Mouse (Mus musculus): ENCODE data around the gene Sfrp2. TPM values are rescaled to one million over a fixed set of nuclear protein-coding genes. Genes with fewer than 3 reads are reported as not detected.

Sfrp2 gene
- polyA plus RNA-seq, 1 experiment = 0.23 TPM

DNA sequence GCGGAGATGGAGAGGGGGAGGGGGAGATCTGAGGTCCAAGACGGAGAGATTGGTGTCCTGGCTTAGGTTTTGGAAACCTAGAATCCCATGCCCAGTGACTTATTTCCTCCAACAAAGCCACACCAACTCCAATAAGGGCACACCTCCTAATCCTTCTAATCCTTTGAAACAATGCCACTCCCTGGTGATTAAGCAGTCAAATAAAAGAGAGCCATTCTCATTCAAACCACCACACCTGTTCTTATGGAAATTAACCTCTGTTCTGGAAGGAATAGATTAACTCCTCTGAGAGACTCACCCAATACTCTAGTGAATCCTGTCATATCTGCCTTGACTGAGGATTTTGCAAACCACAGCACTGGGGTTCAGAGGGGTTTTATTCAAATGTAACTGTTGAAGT, 21.0 kb downstream of the Sfrp2 start:
- H3K36me3 ChIP-seq (ENCODE audit: control insufficient read depth, insufficient read depth, low read length) = no peaks in the 10 kb centered on the region
- no peaks in the 10 kb centered on the region for H3K27me3 ChIP-seq (ENCODE audit: control insufficient read depth, insufficient read depth, low read length)
- 94% methylated on average over 2 of the region's 2 CpGs for WGBS
- H3K4me1 ChIP-seq (ENCODE audit: control insufficient read depth, insufficient read depth, insufficient read length, low read length) = peaks cover 5% of the 10 kb centered on the region; the same call in 1 of the 2 replicates
- H3K27ac ChIP-seq (ENCODE audit: insufficient read depth, low read depth, low read length) = no peak overlapping the region
- H3K4me3 ChIP-seq (ENCODE audit: low read depth, low read length) = no peak overlapping the region
- no peak for TF ChIP-seq CTCF (IDR thresholded peaks at IDR 0.05; ENCODE audit: extremely low read depth, insufficient read length, insufficient replicate concordance, low read depth, low read length)
- TF ChIP-seq POLR2A (IDR thresholded peaks at IDR 0.05; ENCODE audit: low read depth, low read length) = no peak

DNA sequence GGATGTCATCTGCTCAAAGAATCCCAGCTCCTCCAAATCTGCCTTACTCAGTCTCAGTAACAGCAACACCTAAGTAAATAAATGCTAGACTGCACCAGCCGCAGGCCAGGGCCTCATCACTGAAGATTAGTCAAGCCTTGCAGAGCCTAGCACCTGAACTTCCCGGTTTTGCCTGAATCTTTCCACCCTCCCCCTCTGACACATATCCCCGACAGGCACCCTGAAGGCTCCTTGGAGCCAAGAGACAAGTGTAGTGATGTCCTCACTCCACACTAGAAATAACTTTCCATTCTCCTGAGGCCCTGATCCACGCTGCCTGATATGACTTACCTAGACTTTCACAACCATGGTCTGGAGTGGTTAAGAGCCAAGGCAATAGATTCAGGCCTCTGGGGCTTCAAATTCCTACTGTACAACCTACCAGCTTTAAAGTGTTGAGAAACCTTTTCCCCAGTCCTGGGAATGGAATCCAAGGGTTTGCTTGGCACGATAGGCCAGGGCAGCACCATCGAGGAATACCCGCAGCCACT, 21.7 kb downstream of the Sfrp2 start:
- Histone ChIP-seq H3K4me1 (ENCODE audit: control insufficient read depth, insufficient read depth, insufficient read length, low read length) (peaks cover 5% of the 10 kb centered on the region; the same call in 1 of the 2 replicates), H3K4me3 (ENCODE audit: low read depth, low read length) (no peak overlapping the region), H3K36me3 (ENCODE audit: control insufficient read depth, insufficient read depth, low read length) (no peaks in the 10 kb centered on the region), H3K27me3 (ENCODE audit: control insufficient read depth, insufficient read depth, low read length) (no peaks in the 10 kb centered on the region), H3K27ac (ENCODE audit: insufficient read depth, low read depth, low read length) (no peak overlapping the region)
- WGBS = 87% methylated on average over 7 of the region's 7 CpGs
- TF ChIP-seq POLR2A (IDR thresholded peaks at IDR 0.05; ENCODE audit: low read depth, low read length) (no peak), CTCF (IDR thresholded peaks at IDR 0.05; ENCODE audit: extremely low read depth, insufficient read length, insufficient replicate concordance, low read depth, low read length) (no peak)

- no peak overlapping the region for H3K27ac ChIP-seq (ENCODE audit: insufficient read depth, low read depth, low read length)
- TF ChIP-seq POLR2A (IDR thresholded peaks at IDR 0.05; ENCODE audit: low read depth, low read length) (no peak), CTCF (IDR thresholded peaks at IDR 0.05; ENCODE audit: extremely low read depth, insufficient read length, insufficient replicate concordance, low read depth, low read length) (peak; percentile 21; the same call in 1 of the 2 replicates)
- H3K4me1 ChIP-seq (ENCODE audit: control insufficient read depth, insufficient read depth, insufficient read length, low read length) = peaks cover 5% of the 10 kb centered on the region; the same call in 1 of the 2 replicates
- WGBS = 1% methylated on average over 44 of the region's 44 CpGs
- no peaks in the 10 kb centered on the region for H3K36me3 ChIP-seq (ENCODE audit: control insufficient read depth, insufficient read depth, low read length)
- H3K27me3 ChIP-seq (ENCODE audit: control insufficient read depth, insufficient read depth, low read length) = no peaks in the 10 kb centered on the region
- peak overlapping the region; percentile 70 for H3K4me3 ChIP-seq (ENCODE audit: low read depth, low read length)
Observed at GRCm38 (mm10) chr3:83789651-83790451, 23.7 kb downstream of the Sfrp2 start.

DNA sequence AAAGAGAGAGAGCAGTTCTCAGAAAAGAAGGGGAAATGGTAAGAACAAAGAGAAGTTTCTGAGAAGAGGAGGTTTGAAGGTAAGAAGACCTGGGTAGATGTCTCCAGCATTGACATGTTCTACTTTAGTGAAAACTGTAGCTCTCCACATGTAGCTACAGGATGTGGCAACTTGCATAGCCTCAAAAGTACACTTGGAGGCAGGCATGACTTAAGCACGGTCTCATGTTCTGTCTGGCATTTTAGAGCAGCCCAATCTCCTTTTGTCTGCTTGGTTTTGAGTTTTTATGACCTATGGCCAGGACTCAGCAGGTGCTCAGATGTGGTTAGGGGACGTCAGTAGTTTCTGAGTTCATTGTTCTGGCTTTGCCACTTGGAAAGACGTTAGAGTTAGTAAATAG, 25.3 kb downstream of the Sfrp2 start:
- H3K36me3 ChIP-seq (ENCODE audit: control insufficient read depth, insufficient read depth, low read length) = no peaks in the 10 kb centered on the region
- no peak overlapping the region for H3K27ac ChIP-seq (ENCODE audit: insufficient read depth, low read depth, low read length)
- TF ChIP-seq CTCF (IDR thresholded peaks at IDR 0.05; ENCODE audit: extremely low read depth, insufficient read length, insufficient replicate concordance, low read depth, low read length) (no peak), POLR2A (IDR thresholded peaks at IDR 0.05; ENCODE audit: low read depth, low read length) (no peak)
- H3K4me3 ChIP-seq (ENCODE audit: low read depth, low read length) = no peak overlapping the region
- no peaks in the 10 kb centered on the region for H3K27me3 ChIP-seq (ENCODE audit: control insufficient read depth, insufficient read depth, low read length)
- peaks cover 5% of the 10 kb centered on the region; the same call in 1 of the 2 replicates for H3K4me1 ChIP-seq (ENCODE audit: control insufficient read depth, insufficient read depth, insufficient read length, low read length)
- 74% methylated on average over 3 of the region's 3 CpGs for WGBS

GRCm38 (mm10) chr3:83797098-83797497, 31.0 kb downstream of the Sfrp2 start:
- Histone ChIP-seq H3K36me3 (ENCODE audit: control insufficient read depth, insufficient read depth, low read length) (no peaks in the 10 kb centered on the region), H3K27ac (ENCODE audit: insufficient read depth, low read depth, low read length) (no peak overlapping the region), H3K4me3 (ENCODE audit: low read depth, low read length) (no peak overlapping the region), H3K4me1 (ENCODE audit: control insufficient read depth, insufficient read depth, insufficient read length, low read length) (peaks cover 7% of the 10 kb centered on the region; the same call in 1 of the 2 replicates), H3K27me3 (ENCODE audit: control insufficient read depth, insufficient read depth, low read length) (no peaks in the 10 kb centered on the region)
- WGBS = 75% methylated on average over 6 of the region's 6 CpGs
- no peak for TF ChIP-seq CTCF (IDR thresholded peaks at IDR 0.05; ENCODE audit: extremely low read depth, insufficient read length, insufficient replicate concordance, low read depth, low read length)
- no peak for TF ChIP-seq POLR2A (IDR thresholded peaks at IDR 0.05; ENCODE audit: low read depth, low read length)

GRCm38 (mm10) chr3:83797828-83798227, 31.7 kb downstream of the Sfrp2 start:
- H3K27ac ChIP-seq (ENCODE audit: insufficient read depth, low read depth, low read length) = no peak overlapping the region
- no peaks in the 10 kb centered on the region for H3K27me3 ChIP-seq (ENCODE audit: control insufficient read depth, insufficient read depth, low read length)
- H3K36me3 ChIP-seq (ENCODE audit: control insufficient read depth, insufficient read depth, low read length) = no peaks in the 10 kb centered on the region
- 9% methylated on average over 10 of the region's 10 CpGs for WGBS
- peaks cover 7% of the 10 kb centered on the region; the same call in 1 of the 2 replicates for H3K4me1 ChIP-seq (ENCODE audit: control insufficient read depth, insufficient read depth, insufficient read length, low read length)
- TF ChIP-seq CTCF (IDR thresholded peaks at IDR 0.05; ENCODE audit: extremely low read depth, insufficient read length, insufficient replicate concordance, low read depth, low read length) (peak; percentile 89), POLR2A (IDR thresholded peaks at IDR 0.05; ENCODE audit: low read depth, low read length) (no peak)
- H3K4me3 ChIP-seq (ENCODE audit: low read depth, low read length) = no peak overlapping the region

- no peaks in the 10 kb centered on the region for H3K36me3 ChIP-seq (ENCODE audit: control insufficient read depth, insufficient read depth, low read length)
- no peak overlapping the region for H3K4me3 ChIP-seq (ENCODE audit: low read depth, low read length)
- 31% methylated on average over 7 of the region's 7 CpGs for WGBS
- H3K4me1 ChIP-seq (ENCODE audit: control insufficient read depth, insufficient read depth, insufficient read length, low read length) = peaks cover 7% of the 10 kb centered on the region; the same call in 1 of the 2 replicates
- no peaks in the 10 kb centered on the region for H3K27me3 ChIP-seq (ENCODE audit: control insufficient read depth, insufficient read depth, low read length)
- H3K27ac ChIP-seq (ENCODE audit: insufficient read depth, low read depth, low read length) = no peak overlapping the region
- TF ChIP-seq POLR2A (IDR thresholded peaks at IDR 0.05; ENCODE audit: low read depth, low read length) = no peak
- no peak for TF ChIP-seq CTCF (IDR thresholded peaks at IDR 0.05; ENCODE audit: extremely low read depth, insufficient read length, insufficient replicate concordance, low read depth, low read length)
Observed at GRCm38 (mm10) chr3:83799486-83799885, 33.4 kb downstream of the Sfrp2 start.
